Mouse (Mus musculus): ENCODE measurements around the gene Camk2g.

DNA sequence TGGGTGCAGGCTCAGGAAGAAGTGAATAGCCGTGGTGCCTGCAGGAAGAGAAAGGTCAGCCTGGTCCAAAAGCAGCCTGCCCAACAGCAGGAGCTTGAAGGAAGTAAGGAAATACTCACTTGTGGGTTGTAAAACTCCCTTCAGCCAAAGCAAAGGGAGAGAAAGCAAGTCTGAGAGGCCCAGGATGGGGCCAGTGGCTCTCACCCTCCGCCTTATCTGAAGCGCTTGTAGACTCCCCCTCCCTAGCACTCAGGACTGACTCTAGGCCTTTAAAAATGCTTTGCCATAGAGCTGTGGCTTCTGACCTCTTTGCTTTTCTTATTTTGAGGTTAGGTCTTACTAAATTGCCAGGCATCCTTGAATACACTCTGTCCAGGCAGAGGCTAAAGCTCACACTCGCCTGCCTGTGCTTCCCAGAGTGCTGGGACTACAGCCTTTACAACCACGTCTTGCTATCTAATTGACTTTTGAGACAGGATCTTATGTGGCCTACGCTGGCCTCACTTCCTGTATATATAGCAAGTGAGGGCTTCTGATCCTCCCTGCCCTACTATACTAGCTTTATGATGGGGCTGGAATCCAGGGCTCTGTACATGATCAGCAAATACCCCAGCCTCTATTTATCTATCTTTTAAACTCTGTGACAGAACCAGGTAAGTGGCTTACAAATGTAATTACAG is 68.1 kb downstream of the Camk2g start:
- no peak for TF ChIP-seq POLR2A (IDR thresholded peaks at IDR 0.05; ENCODE audit: insufficient read depth, low read length)
- no peak for TF ChIP-seq EP300 (IDR thresholded peaks at IDR 0.05; ENCODE audit: insufficient read depth, low read depth, low read length)
- TF ChIP-seq CTCF (IDR thresholded peaks at IDR 0.05; ENCODE audit: low read depth, low read length) = no peak
